Mouse (Mus musculus) megakaryocyte-erythroid progenitor cell, adult 5-6 weeks (primary cell): ENCODE data around the gene Nfe2. TPM values are rescaled to one million over a fixed set of nuclear protein-coding genes. Genes with fewer than 3 reads are reported as not detected.
"Not testable (repeated sequence)": the region's sequence is repeated elsewhere in the genome, so short reads cannot be mapped to it uniquely, and the experiment has no call there.

Experiments used
- ATAC-seq: replicated peaks from 2 replicates; pipeline ENCODE4 v1.8.0; 2016; ENCODE audit warnings: mild to moderate bottlenecking, inconsistent platforms; ENCODE audit not compliant: severe bottlenecking, poor library complexity, low FRiP score, low TSS enrichment
- total RNA-seq, 2 experiments: library from RNA; stranded (forward) in 1 of 2; stranded (reverse) in 1 of 2; fragments of 200-1000, 215-1000 nt in 1 of 2; fragments of >200 nt in 1 of 2; fragmentation: Nextera tagmentation in 1 of 2; gene quantifications; 2 replicates each; pipeline ENCODE4 v1.2.3; 2014 to 2017

The Nfe2 gene
- total RNA-seq, 2 experiments from 2014 or later = 124 to 147 TPM

DNA sequence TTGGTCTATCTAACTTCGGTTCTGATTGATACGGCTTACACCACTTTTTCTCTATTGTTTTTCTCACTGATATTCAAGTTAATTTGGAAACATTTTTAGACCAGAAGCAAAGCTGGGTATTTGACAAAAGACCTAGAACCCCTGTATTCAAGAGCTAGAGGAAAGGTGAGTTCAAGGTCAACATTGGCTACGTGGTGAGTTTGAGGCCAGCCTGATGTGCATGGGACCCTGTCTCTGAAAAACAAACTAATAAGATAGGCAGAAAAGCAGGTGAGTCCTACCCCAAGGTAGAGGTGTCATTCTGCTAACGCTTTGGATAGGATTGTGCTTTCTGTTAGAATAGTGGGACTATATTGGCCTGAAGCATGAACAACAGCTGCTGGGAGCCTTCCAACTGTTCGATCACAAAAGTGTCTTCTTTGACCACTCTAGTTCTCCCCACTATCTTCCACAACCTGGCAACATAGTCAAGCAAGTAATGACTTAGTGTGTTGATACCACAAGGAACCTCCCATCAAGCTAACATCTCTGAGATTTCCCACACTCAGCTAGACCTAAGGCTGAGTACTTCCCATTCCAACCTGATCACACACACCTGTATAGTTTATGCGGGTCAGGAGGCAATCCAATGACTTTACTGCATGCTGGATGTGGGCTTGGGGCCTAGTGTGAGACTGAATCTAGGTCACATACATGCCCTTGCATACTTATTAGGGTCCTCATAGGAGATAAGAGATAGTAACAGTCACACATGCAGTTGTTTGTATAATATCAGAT lies 1.8 kb downstream of the Nfe2 start:
- no peak for ATAC-seq

DNA sequence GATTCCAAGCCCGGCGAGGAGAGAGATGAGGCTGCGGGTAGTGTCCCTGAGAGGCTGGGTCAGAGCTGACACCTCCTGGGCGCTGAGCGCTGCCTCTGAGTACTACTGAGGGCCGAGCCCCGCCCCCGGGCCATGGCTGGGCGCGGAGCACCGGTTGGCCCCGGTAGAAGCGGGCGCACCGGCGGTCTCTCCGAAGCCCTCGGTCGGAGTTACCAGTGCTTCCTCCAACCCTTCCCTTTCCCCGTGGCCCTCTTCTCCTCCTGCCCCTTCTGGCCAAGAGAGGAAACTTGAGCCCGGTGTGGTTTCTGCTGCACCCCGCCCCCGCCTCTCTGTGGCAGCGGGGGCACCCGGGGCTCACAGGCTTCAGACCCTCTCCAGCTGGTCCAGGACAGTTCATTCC lies 3.0 kb downstream of the Nfe2 start:
- ATAC-seq = peak; percentile 19

DNA sequence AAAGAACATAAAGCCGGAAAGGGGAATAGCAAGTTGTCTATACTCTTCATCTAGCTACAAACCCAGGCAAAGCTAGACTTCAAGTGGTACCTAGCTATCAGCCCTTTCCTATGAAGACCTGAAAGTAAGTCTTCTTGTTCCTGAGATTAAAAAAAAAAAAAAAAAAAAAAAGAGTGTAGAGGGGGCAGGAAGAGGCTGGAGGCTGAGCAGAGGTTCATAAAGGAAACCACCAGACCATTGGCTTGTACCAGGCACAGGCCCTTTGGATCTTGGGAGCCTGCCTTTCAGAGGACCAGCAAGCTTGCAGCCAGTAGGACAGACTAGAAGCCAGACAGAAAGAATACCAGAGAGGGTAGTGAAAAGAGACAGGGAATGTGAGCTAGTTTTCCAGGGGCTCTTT lies 4.9 kb downstream of the Nfe2 start:
- ATAC-seq = no peak

GRCm38 (mm10) chr15:103252660-103253059 lies 5.5 kb downstream of the Nfe2 start:
- ATAC-seq = no peak

DNA sequence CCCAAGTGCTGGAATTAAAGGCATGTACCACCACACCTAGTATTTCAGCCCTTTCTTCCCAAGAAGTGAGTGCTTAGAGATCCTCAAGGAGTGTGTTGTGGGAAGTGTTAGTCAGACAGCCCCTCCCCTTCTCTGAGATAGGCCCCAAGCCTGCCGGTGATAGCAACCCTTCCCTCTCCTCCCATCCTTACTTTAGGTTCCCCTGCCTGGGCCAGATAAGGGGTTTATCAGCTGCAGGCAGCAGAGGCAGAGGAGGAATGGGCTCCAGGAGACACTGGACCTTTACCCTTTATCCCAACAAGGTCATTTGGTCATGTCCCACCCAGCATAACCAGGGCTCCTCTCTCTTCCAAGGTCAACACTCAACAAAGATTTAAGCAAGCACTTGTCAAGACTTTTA lies 6.6 kb downstream of the Nfe2 start:
- ATAC-seq = peak; percentile 45

GRCm38 (mm10) chr15:103250195-103250740 lies 7.9 kb downstream of the Nfe2 start:
- ATAC-seq = no peak

DNA sequence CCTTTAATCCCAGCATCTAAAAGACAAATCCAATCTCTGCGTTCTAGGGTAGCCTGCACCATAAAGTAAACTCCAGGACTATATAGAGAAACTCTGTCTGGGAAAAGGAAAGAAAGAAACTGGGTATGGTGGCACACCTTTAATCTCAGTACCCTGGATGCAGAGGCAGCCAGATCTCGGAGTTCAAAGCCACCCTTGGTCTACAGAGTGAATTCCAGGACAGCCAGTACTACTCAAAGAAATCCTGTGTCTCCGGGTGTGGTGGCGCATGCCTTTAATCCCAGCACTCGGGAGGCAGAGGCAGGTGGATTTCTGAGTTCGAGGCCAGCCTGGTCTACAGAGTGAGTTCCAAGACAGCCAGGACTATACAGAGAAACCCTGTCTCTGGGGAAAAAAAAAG lies 8.7 kb downstream of the Nfe2 start:
- ATAC-seq = not testable (repeated sequence)

GRCm38 (mm10) chr15:103248401-103249313 lies 9.5 kb downstream of the Nfe2 start:
- peak; percentile 5; the same call in 1 of the 2 replicates for ATAC-seq

GRCm38 (mm10) chr15:103247782-103248400 lies 10.3 kb downstream of the Nfe2 start:
- 0 out of 2 replicates have a peak, but pooled peaks have one; percentile 2 for ATAC-seq

DNA sequence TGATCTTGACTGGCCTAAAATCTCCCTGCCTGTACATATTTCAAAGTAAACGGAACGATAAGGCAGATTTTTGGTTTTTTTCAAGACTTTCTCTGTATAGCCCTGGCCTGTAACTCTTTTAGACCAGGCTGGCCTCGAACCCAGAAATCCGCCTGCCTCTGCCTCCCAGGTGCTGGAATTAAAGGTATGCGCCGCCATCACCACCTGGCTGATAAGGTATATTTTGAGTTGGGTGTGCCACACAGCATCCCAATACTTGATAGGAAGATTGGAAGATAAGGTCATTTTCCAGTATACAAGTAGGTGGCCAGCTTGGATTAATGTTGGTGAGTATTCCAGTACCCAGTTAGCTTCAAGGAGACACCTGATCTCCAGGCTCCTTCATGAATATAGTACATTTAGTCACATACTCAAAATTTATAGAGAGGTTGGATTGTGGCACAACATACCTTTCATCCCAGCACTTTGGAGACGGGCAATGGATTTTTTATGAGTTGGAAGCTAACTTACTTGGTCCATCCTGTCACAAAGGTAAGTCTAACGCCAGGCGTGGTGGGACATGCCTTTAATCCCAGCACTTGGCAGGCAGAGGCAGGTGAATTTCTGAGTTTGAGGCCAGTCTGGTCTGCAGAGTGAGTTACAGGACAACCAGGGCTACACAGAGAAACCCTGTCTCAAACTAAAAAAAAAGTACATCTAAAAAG lies 11.0 kb downstream of the Nfe2 start:
- ATAC-seq = no peak

DNA sequence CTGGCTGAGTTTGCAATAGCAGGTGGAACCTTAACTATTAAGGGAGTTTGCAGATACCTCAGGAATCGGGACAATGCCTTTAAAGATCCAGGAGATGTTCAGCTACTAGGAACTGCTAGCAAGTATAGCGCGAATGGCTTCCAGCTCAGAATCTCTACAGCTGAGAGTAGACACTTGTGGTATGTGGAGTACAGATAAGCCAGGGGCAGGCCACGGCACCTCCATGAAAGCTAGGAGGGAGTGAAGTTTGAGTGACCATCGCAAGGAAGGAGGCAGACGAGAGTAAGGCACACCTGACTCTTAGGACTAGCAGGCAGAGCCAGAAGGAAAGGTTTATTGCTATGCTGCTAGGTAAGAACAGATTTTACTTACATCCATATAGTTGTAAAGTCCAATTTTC lies 12.6 kb downstream of the Nfe2 start:
- no peak for ATAC-seq

DNA sequence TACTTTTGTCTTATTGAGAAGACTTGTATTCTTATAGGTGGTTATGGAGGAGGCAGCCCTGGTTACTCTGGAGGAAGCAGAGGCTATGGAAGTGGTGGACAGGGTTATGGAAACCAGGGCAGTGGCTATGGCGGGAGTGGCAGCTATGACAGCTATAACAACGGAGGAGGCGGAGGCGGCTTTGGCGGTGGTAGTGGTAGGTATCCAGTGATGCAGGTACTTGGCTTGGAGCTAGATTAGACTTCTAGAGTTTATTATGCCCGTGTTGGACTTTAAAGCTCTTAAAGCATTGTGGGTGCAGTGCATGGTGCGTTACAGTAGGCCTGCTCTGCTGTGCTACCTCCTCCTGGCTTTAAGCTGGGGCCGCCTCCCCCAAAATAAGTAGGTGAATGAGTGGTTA lies 15.3 kb downstream of the Nfe2 start:
- ATAC-seq = no peak

GRCm38 (mm10) chr15:103241071-103242018 lies 16.9 kb downstream of the Nfe2 start:
- not testable (repeated sequence) for ATAC-seq

GRCm38 (mm10) chr15:103240160-103241028 lies 17.8 kb downstream of the Nfe2 start, which contains the start of gene Hnrnpa1:
Gene Hnrnpa1, plus strand, starts transcription at chr15:103240432.
- peak; percentile 80 for ATAC-seq

- peak; percentile 71 for ATAC-seq
Measured at GRCm38 (mm10) chr15:103239685-103240159, 18.5 kb downstream of the Nfe2 start, which contains the start of gene Cbx5. Gene Cbx5, minus strand, starts transcription at chr15:103239816.

DNA sequence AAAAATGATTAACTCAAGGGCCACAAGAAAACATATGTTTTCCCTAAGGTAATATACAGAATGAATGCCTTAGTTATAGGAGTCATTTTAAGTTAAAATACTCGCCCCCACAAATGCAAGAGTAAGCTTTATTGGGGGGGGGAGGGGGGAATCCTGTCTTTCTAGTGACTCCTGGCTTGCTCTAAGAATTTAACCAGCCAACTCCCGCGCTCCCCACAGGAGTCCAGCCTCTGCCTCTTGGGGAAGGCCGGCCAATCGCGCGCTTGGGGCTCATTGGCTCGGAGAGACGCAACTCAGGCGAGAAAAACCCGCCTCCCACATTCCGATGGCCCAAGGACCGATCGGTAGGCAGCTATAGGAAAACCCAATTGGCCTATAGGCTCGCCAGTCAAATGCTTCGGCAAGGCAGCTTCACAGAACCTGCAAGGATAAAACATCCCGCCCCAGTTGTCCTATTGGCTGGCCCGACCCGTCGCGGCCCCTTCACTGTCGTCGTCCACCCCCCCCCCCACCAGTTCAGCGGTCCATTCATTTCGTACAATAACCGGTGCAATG lies 19.0 kb downstream of the Nfe2 start:
- ATAC-seq = peak; percentile 79

DNA sequence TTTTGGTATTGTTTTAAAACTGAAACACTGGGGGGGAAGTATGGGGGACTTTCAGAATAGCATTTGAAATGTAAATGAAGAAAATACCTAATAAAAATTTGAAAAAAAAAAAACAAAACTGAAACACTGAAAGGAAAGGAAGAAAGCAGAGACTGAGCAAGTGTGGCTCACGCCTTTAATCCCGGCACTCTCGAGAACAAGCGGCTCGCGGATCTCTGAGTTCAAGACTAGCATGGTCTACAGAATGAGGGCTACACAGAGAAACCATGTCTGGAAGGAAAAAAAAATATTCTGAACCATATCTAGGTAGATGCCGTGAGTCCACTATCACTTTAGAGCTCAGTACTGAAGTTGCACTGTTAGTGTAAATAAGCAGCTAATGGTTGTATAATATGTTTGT lies 20.9 kb downstream of the Nfe2 start:
- ATAC-seq = no peak
